Mouse (Mus musculus): ENCODE results near the gene Rxfp1. TPM values are rescaled to one million over a fixed set of nuclear protein-coding genes. Genes with fewer than 3 reads are reported as not detected.

Gene Rxfp1
- total RNA-seq, 1 experiment from 2014 or later: not detected

DNA sequence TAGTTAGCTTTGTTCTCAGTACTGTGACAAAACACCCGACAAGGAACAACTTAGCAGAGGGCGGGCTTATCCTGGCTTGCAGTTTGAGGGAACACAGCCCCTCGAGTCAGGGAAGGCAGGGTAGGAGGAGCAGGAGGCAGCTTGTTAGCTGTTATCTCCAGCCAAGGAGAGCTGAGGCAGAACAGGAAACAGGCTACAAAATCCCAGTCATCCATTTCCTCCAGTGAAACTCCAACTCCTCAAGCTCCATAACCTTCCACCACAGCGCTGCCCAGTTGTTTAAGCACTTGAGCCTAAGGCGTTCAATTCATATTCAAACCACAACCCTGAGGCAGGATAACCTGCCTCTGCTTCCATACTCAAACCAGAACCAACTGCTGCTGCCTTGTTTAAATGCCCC lies 63.0 kb downstream of the Rxfp1 start:
- no peak for ATAC-seq (replicated peaks; ENCODE audit: low read depth, poor library complexity, severe bottlenecking)

DNA sequence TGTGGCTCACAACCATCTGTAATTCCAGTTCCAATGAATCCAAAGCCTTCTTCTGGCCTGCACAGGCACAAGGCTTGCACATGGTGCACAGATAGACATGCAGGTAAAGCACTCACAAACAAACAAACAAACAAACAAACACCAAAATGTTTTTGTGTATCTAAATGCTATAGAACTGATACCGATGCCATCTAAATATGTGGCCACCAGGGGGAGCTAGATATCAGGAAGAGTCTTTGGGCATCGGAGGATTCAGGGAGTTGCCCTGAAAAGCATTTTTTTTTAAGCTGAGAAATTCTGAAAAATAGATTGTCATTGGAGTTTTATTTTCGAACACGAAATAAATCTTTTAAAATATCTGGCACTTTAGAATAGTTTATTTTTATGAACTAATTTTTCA lies 64.6 kb downstream of the Rxfp1 start:
- 0 out of 2 replicates have a peak, but pooled peaks have one; percentile 73 for ATAC-seq (replicated peaks; ENCODE audit: low read depth, poor library complexity, severe bottlenecking)

DNA sequence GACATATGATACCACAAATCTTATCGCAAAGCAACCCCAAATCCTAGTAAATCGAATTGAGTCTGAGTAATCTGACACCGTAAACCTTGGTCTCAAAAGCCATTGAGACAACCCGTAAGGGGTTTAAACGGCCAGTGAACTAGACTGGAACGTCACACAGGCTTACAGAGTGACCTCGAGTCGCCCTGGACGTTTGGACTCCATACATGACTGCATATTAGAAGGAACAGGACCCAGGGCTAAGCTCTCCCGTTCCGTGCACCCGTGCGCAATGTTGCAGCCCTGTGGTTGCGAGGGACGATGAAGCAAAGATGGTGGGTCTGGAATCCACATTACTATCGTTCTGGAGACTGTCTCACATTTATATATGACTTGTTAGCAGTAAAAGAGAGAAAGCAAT lies 65.5 kb downstream of the Rxfp1 start:
- no peak for ATAC-seq (replicated peaks; ENCODE audit: low read depth, poor library complexity, severe bottlenecking)

DNA sequence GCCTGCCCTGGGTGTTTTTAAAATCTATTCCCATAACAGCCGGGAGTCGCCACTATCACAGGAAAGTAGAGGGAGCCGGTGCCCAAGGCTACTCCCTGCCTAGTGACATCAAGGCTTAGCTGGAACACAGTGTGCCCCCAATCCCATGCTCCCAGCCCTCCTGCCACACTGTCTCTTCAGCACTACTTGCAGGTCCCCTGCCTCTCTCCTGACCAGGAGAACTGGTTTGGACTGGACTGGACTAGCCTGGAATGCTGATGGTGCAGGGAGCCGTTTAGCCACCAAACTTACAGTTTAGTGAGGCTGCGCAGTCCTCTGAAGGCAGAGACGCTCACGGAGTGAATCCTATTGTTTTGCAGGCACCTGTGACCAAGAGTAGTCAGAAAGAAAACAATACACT lies 67.1 kb downstream of the Rxfp1 start:
- ATAC-seq (replicated peaks; ENCODE audit: low read depth, poor library complexity, severe bottlenecking): no peak

DNA sequence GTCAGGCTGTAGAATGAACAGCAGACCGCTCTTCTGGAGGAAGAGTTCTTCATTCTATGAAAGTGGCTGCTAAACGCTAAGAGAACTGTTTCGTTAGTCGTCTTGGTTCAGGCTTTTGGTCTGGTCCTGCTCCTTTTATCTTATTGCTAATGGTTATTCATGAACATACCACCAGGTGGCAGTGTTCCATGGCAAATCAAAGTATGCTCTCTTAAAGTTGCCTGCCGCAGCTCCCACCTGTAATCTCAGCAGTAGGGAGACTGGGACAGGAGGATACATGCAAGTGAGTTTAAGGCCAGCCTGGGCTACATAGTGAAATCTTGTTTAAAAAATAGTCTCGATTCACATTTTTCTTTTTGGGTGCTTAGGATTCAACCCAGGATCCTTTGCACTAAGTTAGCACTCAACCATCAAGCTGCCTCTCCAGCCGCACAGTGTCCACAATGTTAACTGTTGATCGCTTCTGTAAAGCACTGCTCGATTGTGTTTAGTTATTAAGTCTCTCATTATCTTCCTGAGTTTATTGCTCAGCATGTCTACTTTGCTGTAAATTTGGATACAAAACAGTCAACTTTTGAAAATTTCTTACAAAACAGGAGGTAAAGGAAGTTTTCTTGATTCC lies 72.8 kb downstream of the Rxfp1 start:
- ATAC-seq (replicated peaks; ENCODE audit: low read depth, poor library complexity, severe bottlenecking): peak; percentile 92

DNA sequence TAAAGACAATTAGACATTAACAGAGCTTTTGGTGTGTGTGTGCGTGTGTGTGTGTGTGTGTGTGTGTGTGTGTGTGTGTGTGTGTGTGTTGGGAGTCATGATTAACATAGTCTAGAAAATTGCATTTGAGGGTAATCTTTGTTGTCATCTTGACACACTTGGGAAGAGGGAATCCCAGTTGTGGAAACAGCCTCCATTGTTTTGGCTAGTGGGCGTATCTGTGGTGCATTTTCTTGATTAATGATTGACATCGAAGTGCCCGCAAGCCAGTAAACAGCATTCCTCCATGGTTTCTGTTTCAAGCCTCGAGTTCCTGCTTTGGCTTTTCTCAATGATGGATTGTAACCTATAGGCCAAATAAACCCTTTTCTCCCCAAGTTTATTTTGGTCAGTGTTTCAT lies 81.0 kb downstream of the Rxfp1 start:
- ATAC-seq (replicated peaks; ENCODE audit: low read depth, poor library complexity, severe bottlenecking): no peak

DNA sequence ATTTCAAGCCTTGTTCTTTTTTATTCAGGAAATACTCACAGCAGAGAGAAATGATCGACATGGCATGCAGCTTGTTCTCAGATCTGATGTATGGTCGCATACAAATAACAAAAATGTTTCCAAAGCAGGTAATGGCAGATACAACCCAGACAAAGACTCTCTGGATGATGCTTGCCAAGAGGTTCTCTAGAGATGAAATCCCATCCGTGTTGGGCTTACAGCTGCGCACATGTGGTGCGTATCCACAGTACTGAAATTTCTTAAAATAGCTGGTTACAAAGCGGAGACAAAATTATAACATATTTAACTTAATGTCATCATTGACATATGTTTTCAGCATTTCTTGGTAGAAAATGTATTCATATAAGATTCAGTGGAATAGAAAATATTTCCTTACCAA lies 85.6 kb downstream of the Rxfp1 start:
- no peak for ATAC-seq (replicated peaks; ENCODE audit: low read depth, poor library complexity, severe bottlenecking)

DNA sequence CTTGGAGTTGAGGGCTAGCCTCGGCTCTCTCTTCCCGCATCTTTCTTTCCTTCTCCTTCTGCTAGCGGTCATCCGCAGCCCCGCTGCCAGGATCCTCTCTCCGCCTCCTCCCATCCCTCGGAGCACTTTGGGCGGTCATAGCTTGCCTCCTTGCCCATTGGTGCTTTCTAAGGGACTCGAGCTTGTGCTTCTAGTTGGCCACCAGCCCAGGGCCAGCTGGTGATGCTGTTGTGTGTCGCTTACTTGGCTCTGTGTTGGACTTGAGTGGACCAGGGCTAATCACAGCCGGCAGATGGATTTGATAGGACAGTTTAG lies 108.3 kb downstream of the Rxfp1 start, which contains the start of gene Etfdh:
Gene Etfdh, minus strand, starts transcription at position 85 of the 315 bp plus-strand sequence.
- ATAC-seq (replicated peaks; ENCODE audit: low read depth, poor library complexity, severe bottlenecking): peak; percentile 27

DNA sequence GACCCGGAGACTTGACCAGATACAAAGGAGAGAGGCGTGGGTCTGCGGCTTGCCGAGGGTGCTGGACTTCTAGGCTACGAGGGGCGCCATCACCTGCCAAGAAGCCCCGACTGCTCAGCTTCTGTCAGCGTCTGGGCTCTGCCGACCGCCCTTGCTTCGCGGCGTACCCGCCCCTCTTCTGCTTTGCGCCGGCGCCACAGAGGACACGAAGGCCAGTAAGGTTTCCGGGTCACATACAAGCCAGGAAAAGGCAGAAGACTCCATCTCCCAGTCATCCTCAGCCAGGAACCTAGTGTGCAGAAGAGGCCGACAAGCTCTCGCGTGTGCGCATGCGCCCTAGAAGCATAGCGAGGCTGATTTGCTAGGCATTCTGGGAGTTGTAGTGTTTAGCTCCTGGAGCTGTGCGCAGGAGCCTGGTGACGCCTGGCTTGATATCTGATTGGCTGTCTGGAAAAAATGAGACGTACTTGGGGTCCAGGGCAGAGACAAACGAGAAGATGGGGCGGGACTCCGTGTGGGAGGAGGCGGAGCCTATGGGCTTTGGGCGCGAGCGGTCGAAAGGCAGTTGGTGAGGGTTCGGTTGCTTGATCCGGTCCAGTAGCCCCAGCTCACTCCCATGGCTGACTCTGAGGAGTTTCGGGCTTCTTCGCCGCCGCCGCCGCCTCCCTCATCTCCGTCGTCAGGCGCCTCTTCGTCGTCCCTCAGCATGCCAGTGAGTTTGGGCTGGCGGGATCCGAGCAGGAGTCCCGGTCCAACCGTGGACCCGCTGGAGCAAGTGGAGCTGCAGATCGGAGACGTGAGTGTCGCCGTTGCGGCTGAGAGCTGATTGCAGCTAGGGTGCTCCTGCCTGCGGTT lies 108.9 kb downstream of the Rxfp1 start, which contains the start of gene 4930579G24Rik:
Gene 4930579G24Rik, plus strand, starts transcription at position 519 of the 855 bp plus-strand sequence.
- peak; percentile 93 for ATAC-seq (replicated peaks; ENCODE audit: low read depth, poor library complexity, severe bottlenecking)

DNA sequence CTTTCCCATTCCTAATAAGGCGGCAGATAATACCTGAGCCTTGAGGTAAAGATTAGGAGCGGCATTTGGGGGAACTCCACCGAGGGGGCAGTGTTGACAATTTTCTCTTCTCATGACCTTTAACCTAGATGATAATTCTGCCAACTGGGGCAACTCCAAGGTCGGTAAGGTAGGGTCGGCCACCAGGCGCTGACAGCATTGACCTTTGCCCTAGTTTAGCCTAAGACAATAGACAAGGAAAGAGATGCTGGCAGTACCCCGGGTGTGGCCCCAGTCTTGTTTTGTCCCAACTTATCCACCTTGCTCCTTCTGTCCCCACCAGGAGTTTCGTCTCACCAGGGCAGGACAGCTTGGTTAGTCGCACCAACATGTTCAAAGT lies 109.5 kb downstream of the Rxfp1 start:
- peak; percentile 4 for ATAC-seq (replicated peaks; ENCODE audit: low read depth, poor library complexity, severe bottlenecking)

DNA sequence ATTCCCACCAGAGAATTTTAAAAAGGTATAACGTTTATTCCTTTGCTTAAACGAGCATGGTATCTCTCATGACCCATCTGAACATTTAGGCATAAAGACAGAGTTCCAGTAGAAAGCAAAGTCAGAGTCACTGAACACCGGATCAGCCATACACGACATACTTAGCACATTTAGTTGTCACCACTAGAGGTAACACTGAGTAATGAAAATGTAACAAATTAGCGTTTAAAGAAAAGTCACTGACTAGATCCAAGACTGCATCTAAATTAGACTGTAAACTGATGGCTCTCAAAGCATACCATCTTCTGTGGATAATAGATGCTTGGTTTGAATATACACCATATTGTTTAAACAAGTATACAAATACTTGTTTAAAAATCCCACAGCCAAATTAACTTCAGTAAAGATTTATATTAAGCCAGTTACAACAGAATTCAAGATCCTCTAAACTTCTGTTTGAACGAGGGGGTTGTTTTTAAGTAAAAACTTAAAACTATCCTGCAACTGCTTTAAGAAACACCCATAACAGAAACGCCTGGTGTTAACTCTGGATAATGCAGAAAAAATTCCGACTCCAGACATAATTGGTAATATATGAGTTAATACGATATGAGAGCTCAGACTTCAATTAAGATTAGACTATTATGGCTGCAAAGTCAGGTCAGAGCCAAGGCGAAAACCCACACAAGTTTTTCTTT lies 110.0 kb downstream of the Rxfp1 start:
- peak; percentile 22 for ATAC-seq (replicated peaks; ENCODE audit: low read depth, poor library complexity, severe bottlenecking)

DNA sequence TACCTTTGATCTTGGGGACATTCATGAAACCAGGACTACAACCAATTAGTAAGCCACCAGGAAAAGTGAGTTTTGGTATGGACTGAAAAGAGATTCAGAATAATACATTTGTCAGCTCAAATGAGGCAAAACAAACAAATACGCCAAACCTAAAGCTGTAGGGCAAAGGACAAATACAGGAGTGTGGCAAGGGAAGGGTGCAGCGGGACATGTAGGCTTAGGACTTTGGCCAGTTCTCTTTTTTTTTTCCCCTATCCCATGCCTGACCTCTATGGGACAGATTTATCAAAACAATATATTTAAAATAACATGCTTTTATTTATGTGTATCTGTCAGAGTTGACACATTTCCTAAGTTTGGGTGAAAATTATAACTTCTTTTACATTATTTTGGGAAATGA lies 127.8 kb downstream of the Rxfp1 start:
- no peak for ATAC-seq (replicated peaks; ENCODE audit: low read depth, poor library complexity, severe bottlenecking)

DNA sequence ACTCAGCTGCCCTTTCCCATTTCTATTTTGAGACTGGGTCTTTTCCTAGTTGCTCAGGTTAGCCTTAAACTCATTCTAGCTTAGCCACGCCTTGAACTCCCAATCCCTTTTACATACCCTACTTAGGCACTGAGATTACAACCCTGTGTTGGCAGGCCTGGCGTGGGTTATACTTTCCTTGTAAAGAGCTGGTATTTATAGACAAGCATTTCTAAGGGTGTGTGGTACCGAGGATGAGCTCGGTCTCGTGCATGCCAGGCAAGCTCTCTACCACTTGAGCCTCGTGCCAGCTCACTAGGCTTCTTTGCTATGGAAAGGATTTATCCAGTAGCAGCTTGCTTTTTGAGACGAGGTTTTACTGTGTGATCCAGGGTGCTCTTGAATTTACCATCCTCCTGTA lies 142.2 kb downstream of the Rxfp1 start:
- no peak for ATAC-seq (replicated peaks; ENCODE audit: low read depth, poor library complexity, severe bottlenecking)

DNA sequence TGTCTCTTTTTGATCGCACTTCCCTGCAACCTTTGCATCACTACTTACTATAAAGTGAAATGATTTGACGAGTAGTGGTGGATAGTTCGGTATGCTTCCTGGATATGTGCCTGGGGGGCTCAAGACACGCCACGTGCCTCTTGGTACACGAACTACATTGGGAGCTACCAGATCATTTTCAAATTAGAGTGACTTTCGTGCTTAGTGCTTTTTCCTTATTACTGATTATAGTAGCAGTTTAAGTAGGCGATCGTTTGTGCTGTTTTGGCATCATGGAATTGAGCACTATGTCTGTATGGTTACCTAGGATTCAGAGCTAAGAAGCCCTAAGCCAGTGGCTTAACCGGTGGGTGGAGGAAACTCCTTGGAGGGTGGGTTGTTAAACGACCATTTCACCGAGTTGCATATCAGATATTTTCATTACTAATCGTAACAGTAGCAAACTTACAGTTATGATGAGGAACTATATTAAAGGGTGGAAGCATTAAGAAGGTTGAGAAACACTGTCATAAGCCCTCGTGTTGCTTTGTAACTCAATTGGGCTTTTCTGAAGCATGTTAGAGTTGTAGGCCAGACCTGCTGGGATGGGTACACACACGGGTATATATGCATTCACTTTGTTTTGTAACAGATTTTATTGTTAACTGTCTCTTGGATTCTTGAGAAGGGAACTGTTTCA lies 145.7 kb downstream of the Rxfp1 start:
- peak; percentile 7; the same call in 1 of the 2 replicates for ATAC-seq (replicated peaks; ENCODE audit: low read depth, poor library complexity, severe bottlenecking)

Other genes starting within 250 kb of the Rxfp1 start
- gene Fnip2, start 170.1 kb downstream of the Rxfp1 start, total RNA-seq (2017): 10.5 and 21.0 TPM in 2 replicates
- 299 and 348 TPM in 2 replicates for gene Ppid, start 146.5 kb downstream of the Rxfp1 start, total RNA-seq (2017)
- 14.1 and 17.7 TPM in 2 replicates for gene 4930579G24Rik, start 108.8 kb downstream of the Rxfp1 start, total RNA-seq (2017)
- gene Etfdh, start 108.4 kb downstream of the Rxfp1 start, total RNA-seq (2017): 71.0 and 75.7 TPM in 2 replicates
- 1.1 and 7.4 TPM in 2 replicates for gene Tmem144, start 114.9 kb upstream of the Rxfp1 start, total RNA-seq (2017)
- 0.55 TPM in 1 of 2 replicates, not detected in the other for gene Fam198b, start 146.7 kb upstream of the Rxfp1 start, total RNA-seq (2017)

Measured in common myeloid progenitor, adult 5-6 weeks (primary cell).